ENCODE assay signal across 39 mouse cellular contexts in genomic region chr9:44640646-44641357, GRCm38 (mm10). TPM values are rescaled to one million over a fixed set of nuclear protein-coding genes. Genes with fewer than 3 reads are reported as not detected.
DNase-seq lines count a peak whose midpoint lies in the region; ATAC-seq and TF ChIP-seq lines count a peak whose summit lies in the region.
"Had no signal": no experiment of that assay in that cellular context is flagged by ENCODE, and none has a peak within 500 bp of the region (broad histone marks: within the 10 kb centered on the region; RNA-seq: fewer than 3 reads in every experiment).

No protein-coding gene starts in this region.

- H3K9me3 ChIP-seq in midbrain, embryonic 11.5 days (ENCODE audit: control insufficient read depth, low read length), result no peaks in the 10 kb centered on the region
- H3K9me3 ChIP-seq in midbrain, embryonic 10.5 days (replicated peaks), result no peaks in the 10 kb centered on the region
- H3K9me3 ChIP-seq: embryonic facial prominence, embryonic 15.5 days; heart, embryonic 12.5 days; kidney, embryonic 15.5 days; limb, embryonic 15.5 days; midbrain, embryonic 12.5 days; stomach, embryonic 15.5 days had no signal

- H3K4me1 ChIP-seq in midbrain, embryonic 11.5 days (ENCODE audit: control insufficient read depth, insufficient read depth, low read length), result no peaks in the 10 kb centered on the region
- H3K4me1 ChIP-seq in midbrain, embryonic 10.5 days, result no peaks in the 10 kb centered on the region
- H3K4me1 ChIP-seq: embryonic facial prominence, embryonic 10.5 days; kidney, embryonic 15.5 days; midbrain, embryonic 12.5 days; stomach, embryonic 15.5 days had no signal

- H3K36me3 ChIP-seq in midbrain, embryonic 11.5 days (ENCODE audit: control insufficient read depth, insufficient read depth, low read length), result peaks cover 21% of the 10 kb centered on the region
- H3K36me3 ChIP-seq in midbrain, embryonic 10.5 days, result peaks cover 56% of the 10 kb centered on the region

- 86% methylated on average over 3 of the region's 3 CpGs for WGBS in midbrain, embryonic 11.5 days
- 89% methylated on average over 3 of the region's 3 CpGs for WGBS in midbrain, embryonic 10.5 days

- no peak for TF ChIP-seq CTCF in gastrocnemius, adult 2 months (IDR thresholded peaks at IDR 0.05)

- no peak for DNase-seq in gastrocnemius, adult 2 months
- no peak for DNase-seq in gastrocnemius, postnatal 10 days
- peak; percentile 86 for DNase-seq in midbrain, embryonic 11.5 days (ENCODE audit: low spot score, missing footprints)
- no peak for DNase-seq in midbrain, embryonic 10.5 days (ENCODE audit: low spot score)
- peak; percentile 42 for DNase-seq in A20 (ENCODE audit: low read depth, low spot score)
- DNase-seq in adipocyte (ENCODE audit: low spot score), result peak; percentile 14
- DNase-seq in frontal cortex, postnatal 14 days (ENCODE audit: low spot score in 2 of 2), result no peak
- DNase-seq: adrenal gland, adult 2 months; adrenal gland, postnatal 36 days; cerebellum, adult 2 months; cerebellum, postnatal 14 days; gastrocnemius, postnatal 25 days; heart, adult 18-20 months; heart, postnatal 4 days; kidney, postnatal 4 days; layer of hippocampus, postnatal 36 days; left cerebral cortex, postnatal 4 days; lung, embryonic 14.5 days; lung, postnatal 14 days; right cerebral cortex, postnatal 25 days; thymus, postnatal 25 days had no signal

- no peak for ATAC-seq in midbrain, embryonic 11.5 days (ENCODE audit: low FRiP score)
- no peak for ATAC-seq in megakaryocyte-erythroid progenitor cell, adult 5-6 weeks (replicated peaks; ENCODE audit: low FRiP score, low TSS enrichment, poor library complexity, severe bottlenecking)
- ATAC-seq: forebrain, embryonic 14.5 days; inflammation-experienced regulatory T-cells, adult 6 months had no signal

- H3K4me3 ChIP-seq in gastrocnemius, adult 2 months, result no peak overlapping the region
- H3K4me3 ChIP-seq in midbrain, embryonic 11.5 days (ENCODE audit: low read depth, low read length), result no peak overlapping the region
- H3K4me3 ChIP-seq in midbrain, embryonic 10.5 days, result no peak overlapping the region
- H3K4me3 ChIP-seq: embryonic facial prominence, embryonic 10.5 days; embryonic facial prominence, embryonic 15.5 days; heart, embryonic 12.5 days; kidney, embryonic 15.5 days; limb, embryonic 15.5 days; midbrain, embryonic 12.5 days; stomach, embryonic 15.5 days had no signal

- H3K4me2 ChIP-seq in midbrain, embryonic 11.5 days, result no peak overlapping the region
- H3K4me2 ChIP-seq: embryonic facial prominence, embryonic 15.5 days; heart, embryonic 12.5 days; hindbrain, embryonic 14.5 days; kidney, embryonic 15.5 days; limb, embryonic 15.5 days; lung, embryonic 14.5 days; midbrain, embryonic 12.5 days; stomach, embryonic 15.5 days had no signal

- H3K27me3 ChIP-seq in midbrain, embryonic 11.5 days (ENCODE audit: control insufficient read depth, insufficient read depth, low read length), result no peaks in the 10 kb centered on the region
- H3K27me3 ChIP-seq in midbrain, embryonic 10.5 days (ENCODE audit: low read depth, poor library complexity, severe bottlenecking), result no peaks in the 10 kb centered on the region
- H3K27me3 ChIP-seq: embryonic facial prominence, embryonic 15.5 days; heart, embryonic 12.5 days; kidney, embryonic 15.5 days; limb, embryonic 15.5 days; midbrain, embryonic 12.5 days; stomach, embryonic 15.5 days had no signal

- no peak overlapping the region for H3K9ac ChIP-seq in midbrain, embryonic 11.5 days (ENCODE audit: low read length)
- H3K9ac ChIP-seq: embryonic facial prominence, embryonic 15.5 days; heart, embryonic 12.5 days; hindbrain, embryonic 14.5 days; kidney, embryonic 15.5 days; limb, embryonic 15.5 days; liver, embryonic 14.5 days; lung, embryonic 14.5 days; midbrain, embryonic 12.5 days; stomach, embryonic 15.5 days had no signal

- intact Hi-C loops in gastrocnemius, adult 2 months (cut with DNase I), result no loop called here

- 0 out of 2 replicates have a peak overlapping the region, but pooled peaks have one; percentile 41 for H3K27ac ChIP-seq in gastrocnemius, adult 2 months
- no peak overlapping the region for H3K27ac ChIP-seq in midbrain, embryonic 11.5 days (ENCODE audit: low read depth, low read length)
- no peak overlapping the region for H3K27ac ChIP-seq in midbrain, embryonic 10.5 days (replicated peaks)
- H3K27ac ChIP-seq: embryonic facial prominence, embryonic 10.5 days; embryonic facial prominence, embryonic 15.5 days; hindbrain, embryonic 14.5 days; kidney, embryonic 15.5 days; limb, embryonic 15.5 days; liver, embryonic 14.5 days; midbrain, embryonic 12.5 days; stomach, embryonic 15.5 days had no signal

RNA-seq across cellular contexts. Expression of gene Treh, which starts 32.2 kb away (rescaled TPM):
- not detected for total RNA-seq in gastrocnemius, adult 2 months (2021)
- not detected for total RNA-seq in gastrocnemius, postnatal 10 days (2021)
- polyA plus RNA-seq in midbrain, embryonic 11.5 days (2014; fragmentation: Nextera tagmentation; extraction: Ambion mirVana), result not detected in 2 replicates
- polyA plus RNA-seq in midbrain, embryonic 10.5 days (2016; fragmentation: Nextera tagmentation; extraction: Ambion mirVana), result not detected in 2 replicates
- total RNA-seq in megakaryocyte-erythroid progenitor cell, adult 5-6 weeks (2014; fragmentation: Nextera tagmentation), result not detected in 2 replicates
- total RNA-seq in megakaryocyte-erythroid progenitor cell, adult 5-6 weeks (2017), result not detected in 2 replicates
- total RNA-seq: adrenal gland, adult 2 months; adrenal gland, postnatal 36 days; gastrocnemius, postnatal 25 days; heart, adult 18-20 months; heart, postnatal 4 days; layer of hippocampus, adult 8-10 months; layer of hippocampus, postnatal 36 days; left cerebral cortex, postnatal 4 days; monocyte, adult 5-6 weeks; neutrophil, adult 5-6 weeks had no signal
- polyA plus RNA-seq: adrenal gland, adult 2 months; brain, embryonic 14.5 days; C2C12; cerebellum, adult 2 months; embryonic facial prominence, embryonic 10.5 days; embryonic facial prominence, embryonic 15.5 days; forebrain, embryonic 14.5 days; heart, embryonic 12.5 days; heart, postnatal 0 days; hindbrain, embryonic 14.5 days; inflammation-experienced regulatory T-cells, adult 6 months; limb, embryonic 15.5 days; liver, embryonic 14.5 days; lung, embryonic 14.5 days; midbrain, embryonic 12.5 days had no signal

RNA-seq across cellular contexts. Expression of gene Ddx6, which starts 36.1 kb away (rescaled TPM):
- 10 to 100 TPM; 68.8 to 74.4 TPM for total RNA-seq in gastrocnemius, adult 2 months (2021)
- 10 to 100 TPM; 72.0 to 78.9 TPM for total RNA-seq in gastrocnemius, postnatal 10 days (2021)
- polyA plus RNA-seq in midbrain, embryonic 11.5 days (2014; fragmentation: Nextera tagmentation; extraction: Ambion mirVana), result 11.9 and 13.8 TPM in 2 replicates
- polyA plus RNA-seq in midbrain, embryonic 10.5 days (2016; fragmentation: Nextera tagmentation; extraction: Ambion mirVana), result 19.5 and 19.7 TPM in 2 replicates
- 73.6 and 92.1 TPM in 2 replicates for total RNA-seq in megakaryocyte-erythroid progenitor cell, adult 5-6 weeks (2014; fragmentation: Nextera tagmentation)
- total RNA-seq in megakaryocyte-erythroid progenitor cell, adult 5-6 weeks (2017), result 76.4 and 93.3 TPM in 2 replicates

Comparison
In these comparisons a context has a peak if more than half of its experiments do, and no peak if none do; other contexts are left out.
1. DNase-seq: peak in midbrain, embryonic 11.5 days (single experiment), A20 (single experiment) and adipocyte (single experiment); none in gastrocnemius, adult 2 months (single experiment), gastrocnemius, postnatal 10 days (single experiment), midbrain, embryonic 10.5 days (single experiment) and frontal cortex, postnatal 14 days (0 of 2).